Mouse (Mus musculus) left cerebral cortex, adult 9 months (tissue): Measurements from ENCODE around the gene Lor.

ENCODE experiments used
- DNase-seq, 2 experiments: peaks; one replicate each; pipeline ENCODE4 v3.0.0; 2022; ENCODE audit warnings: low spot score in 2 of 2

Gene Lor

GRCm38 (mm10) chr3:92083042-92083441, at the start of gene Lor:
Gene Lor, minus strand, starts transcription at chr3:92083142.
- DNase-seq: no peak

GRCm38 (mm10) chr3:92123847-92124246, 40.9 kb upstream of the Lor start, which contains the start of gene Prr9:
Gene Prr9, minus strand, starts transcription at chr3:92123947.
- no peak for DNase-seq

GRCm38 (mm10) chr3:92120902-92121301, 38.0 kb upstream of the Lor start:
- no peak for DNase-seq

GRCm38 (mm10) chr3:92117930-92118329, 35.0 kb upstream of the Lor start:
- peak in 1 of 2 experiments; percentile 3 for DNase-seq

GRCm38 (mm10) chr3:92111526-92111925, 28.6 kb upstream of the Lor start:
- no peak for DNase-seq

- DNase-seq: no peak
Measured at GRCm38 (mm10) chr3:92110790-92111189, 27.8 kb upstream of the Lor start.

GRCm38 (mm10) chr3:92106582-92106981, 23.6 kb upstream of the Lor start:
- DNase-seq: peak in 1 of 2 experiments; percentile 49

GRCm38 (mm10) chr3:92081285-92081931, 1.5 kb downstream of the Lor start:
- peak in 1 of 2 experiments; percentile 26 for DNase-seq

- DNase-seq: peak; percentile 31 to 56
Measured at GRCm38 (mm10) chr3:92080462-92081284, 2.3 kb downstream of the Lor start.

GRCm38 (mm10) chr3:92050382-92051054, 32.4 kb downstream of the Lor start:
- DNase-seq: peak in 1 of 2 experiments; percentile 40

- no peak for DNase-seq
Measured at GRCm38 (mm10) chr3:92033892-92034291, 49.0 kb downstream of the Lor start.

- DNase-seq: no peak
Measured at GRCm38 (mm10) chr3:92033203-92033602, 49.7 kb downstream of the Lor start.
